Mouse (Mus musculus) liver (tissue): Measurements from ENCODE around the gene D430041D05Rik.

ENCODE experiments used
- DNase-seq: peaks from one replicate; pipeline ENCODE4 v3.0.0-alpha.2; 2020; ENCODE audit warnings: mixed read lengths

D430041D05Rik gene

DNA sequence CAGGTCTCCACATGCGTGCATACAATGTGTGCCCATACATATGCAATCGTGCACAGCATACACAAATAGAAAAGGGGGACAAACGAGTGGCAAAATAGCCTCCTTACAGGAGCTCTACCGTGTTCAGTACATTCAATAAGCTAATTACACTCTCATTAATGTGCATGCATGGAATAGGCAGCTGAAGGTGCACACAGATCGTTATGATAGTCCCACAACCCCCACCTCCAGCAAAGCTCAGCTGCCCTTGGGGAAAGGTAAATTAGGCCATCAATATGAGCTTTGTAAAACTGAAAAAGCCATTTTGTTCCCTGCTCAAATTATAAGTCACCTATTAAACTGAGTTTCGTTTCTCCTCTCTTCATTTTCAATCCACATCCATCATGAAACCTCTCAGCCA lies 75.0 kb downstream of the D430041D05Rik start:
- DNase-seq, result no peak

GRCm38 (mm10) chr2:104333952-104334351 lies 76.9 kb downstream of the D430041D05Rik start:
- DNase-seq, result no peak

DNA sequence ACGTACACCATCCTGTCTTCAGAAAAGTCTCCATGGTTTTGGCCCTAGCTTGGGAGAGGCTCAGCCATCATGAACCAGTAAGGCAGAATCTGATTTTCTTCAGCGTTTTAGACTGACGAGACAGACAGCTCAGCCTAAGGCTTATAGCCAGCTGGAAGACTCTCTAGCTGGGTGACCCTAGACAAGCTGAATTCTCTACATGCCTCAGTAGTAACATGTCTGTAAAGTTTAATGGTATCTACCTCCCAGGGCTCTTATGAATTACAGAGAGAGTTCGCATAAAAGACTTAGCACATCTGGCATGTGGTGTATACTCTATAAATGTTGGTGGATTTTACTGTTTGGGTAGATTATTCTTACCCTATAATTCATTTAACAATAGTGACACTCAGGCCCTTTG lies 78.1 kb downstream of the D430041D05Rik start:
- no peak for DNase-seq

- no peak for DNase-seq
These were observed 79.6 kb downstream of the D430041D05Rik start for GRCm38 (mm10) chr2:104331261-104331660.

GRCm38 (mm10) chr2:104327116-104327794 lies 83.6 kb downstream of the D430041D05Rik start:
- no peak for DNase-seq

DNA sequence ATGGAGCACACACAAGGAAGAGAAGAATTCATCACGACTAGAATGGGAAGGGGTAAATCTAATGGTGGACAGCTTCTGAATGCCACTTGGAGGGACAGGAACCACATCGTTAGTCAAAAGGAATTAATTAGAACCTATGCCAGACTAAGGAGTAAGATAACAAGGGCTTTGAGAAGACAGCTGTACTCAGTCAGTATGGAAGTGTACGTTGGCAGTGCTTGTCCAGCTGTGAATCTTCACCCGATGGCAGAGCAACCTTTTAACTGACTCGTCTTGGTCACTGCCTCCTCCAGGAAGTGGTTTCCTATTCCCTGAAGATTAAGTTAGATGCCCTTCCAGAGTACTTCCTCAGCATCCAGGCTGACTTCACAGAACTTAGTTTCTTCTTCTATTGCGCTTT lies 87.0 kb downstream of the D430041D05Rik start:
- no peak for DNase-seq

DNA sequence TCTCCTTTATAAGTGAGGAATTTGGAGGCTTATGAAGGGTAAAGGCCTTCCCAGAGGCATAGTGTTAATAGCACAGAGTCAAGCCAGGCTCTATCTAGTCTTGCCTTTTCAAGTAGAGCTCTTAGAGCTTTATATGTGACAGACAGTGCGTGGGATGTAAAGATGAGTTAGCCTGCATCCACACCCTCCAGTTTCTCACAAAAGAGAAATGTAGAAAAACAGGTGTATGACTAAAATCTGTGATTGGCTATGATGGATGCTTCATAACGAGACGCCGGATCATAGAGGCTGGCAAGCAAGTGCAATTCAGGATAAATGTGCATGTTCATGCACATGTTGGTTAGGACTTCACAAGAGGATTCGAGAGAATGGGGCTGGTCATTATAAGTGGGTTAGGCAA lies 87.5 kb downstream of the D430041D05Rik start:
- DNase-seq, result no peak

- no peak for DNase-seq
These were observed 90.7 kb downstream of the D430041D05Rik start for GRCm38 (mm10) chr2:104320061-104320624.

- DNase-seq, result no peak
These were observed 91.4 kb downstream of the D430041D05Rik start for GRCm38 (mm10) chr2:104319443-104319842.

- no peak for DNase-seq
These were observed 91.9 kb downstream of the D430041D05Rik start for GRCm38 (mm10) chr2:104318881-104319280.

GRCm38 (mm10) chr2:104318259-104318658 lies 92.6 kb downstream of the D430041D05Rik start:
- DNase-seq, result no peak

- DNase-seq, result no peak
These were observed 93.2 kb downstream of the D430041D05Rik start for GRCm38 (mm10) chr2:104317631-104318030.

DNA sequence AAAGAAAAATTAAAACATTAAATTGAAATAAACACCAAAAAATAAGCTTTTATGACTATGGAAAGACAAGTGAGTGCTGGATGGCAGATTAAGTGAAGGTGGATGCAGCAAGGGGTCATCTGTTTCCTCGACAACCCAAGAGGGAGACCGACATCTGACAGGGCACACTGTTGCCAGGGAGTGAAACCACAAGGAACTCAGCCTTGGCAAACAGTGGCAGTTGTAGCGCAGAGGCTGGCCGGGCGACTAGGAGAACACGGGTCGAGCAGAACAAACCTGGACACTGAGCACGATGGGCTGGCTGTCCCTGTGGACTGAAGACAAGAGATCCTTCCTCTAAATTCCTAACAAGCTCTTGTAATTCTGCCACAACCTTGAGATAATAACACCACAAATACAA lies 94.3 kb downstream of the D430041D05Rik start:
- no peak for DNase-seq

DNA sequence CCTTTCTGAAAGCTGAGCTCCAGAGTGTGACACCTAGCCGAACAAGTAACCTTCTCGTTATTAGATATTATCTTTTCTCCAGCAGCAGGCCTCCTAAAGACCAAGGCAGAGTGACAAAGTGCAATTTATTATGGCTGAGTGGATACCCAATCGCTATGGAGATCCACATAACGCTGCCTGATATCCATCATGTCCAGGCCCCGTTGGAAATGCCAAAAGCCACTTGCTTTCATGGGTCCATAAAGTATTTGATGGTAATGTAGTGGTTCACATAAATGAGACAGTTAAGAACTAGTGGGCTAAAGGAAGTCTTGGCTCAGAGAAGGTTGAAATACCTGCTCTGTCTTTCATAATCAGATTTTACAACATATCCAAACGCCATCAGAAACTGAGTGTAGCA lies 97.6 kb downstream of the D430041D05Rik start:
- DNase-seq, result no peak

- DNase-seq, result no peak
These were observed 103.7 kb downstream of the D430041D05Rik start for GRCm38 (mm10) chr2:104307102-104307501.

DNA sequence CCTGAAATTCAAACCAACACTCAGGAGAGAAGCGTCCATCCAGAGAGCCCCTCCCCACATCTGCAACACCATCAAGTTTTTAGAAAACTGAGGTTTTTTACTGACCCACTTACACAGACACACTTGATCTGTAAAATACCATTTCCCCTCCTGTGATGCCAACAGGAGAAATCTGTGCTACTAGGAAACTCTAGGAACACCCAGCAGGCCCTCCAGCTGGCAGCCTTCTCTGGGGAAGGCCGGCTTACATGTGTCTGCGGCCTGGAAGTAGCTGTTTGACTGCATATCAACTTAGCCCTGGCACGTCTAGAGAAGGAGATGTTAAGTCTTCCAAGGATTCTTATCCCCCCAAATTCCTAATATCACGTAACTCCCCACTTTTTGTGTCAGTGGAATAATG lies 105.1 kb downstream of the D430041D05Rik start:
- no peak for DNase-seq

DNA sequence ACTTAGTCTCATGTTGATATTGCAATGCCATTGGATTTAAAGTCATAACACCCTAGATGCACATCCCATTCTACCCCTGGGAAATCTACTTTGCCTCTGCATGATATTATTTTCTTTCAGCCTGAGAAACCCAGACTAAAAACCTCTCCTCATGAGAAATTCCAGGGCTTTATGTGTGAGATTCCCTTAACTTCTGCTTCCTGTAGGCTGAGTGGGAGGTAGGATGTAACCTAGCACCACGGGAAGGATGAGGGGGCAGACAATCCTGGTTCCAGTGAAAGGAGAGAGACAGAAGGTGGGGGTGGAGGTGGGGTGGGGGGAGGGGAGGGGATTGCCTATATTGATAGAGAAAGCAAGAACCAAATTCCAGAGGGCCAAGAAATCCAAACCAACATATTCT lies 110.9 kb downstream of the D430041D05Rik start:
- no peak for DNase-seq

GRCm38 (mm10) chr2:104299160-104299559 lies 111.7 kb downstream of the D430041D05Rik start:
- peak; percentile 78 for DNase-seq

DNA sequence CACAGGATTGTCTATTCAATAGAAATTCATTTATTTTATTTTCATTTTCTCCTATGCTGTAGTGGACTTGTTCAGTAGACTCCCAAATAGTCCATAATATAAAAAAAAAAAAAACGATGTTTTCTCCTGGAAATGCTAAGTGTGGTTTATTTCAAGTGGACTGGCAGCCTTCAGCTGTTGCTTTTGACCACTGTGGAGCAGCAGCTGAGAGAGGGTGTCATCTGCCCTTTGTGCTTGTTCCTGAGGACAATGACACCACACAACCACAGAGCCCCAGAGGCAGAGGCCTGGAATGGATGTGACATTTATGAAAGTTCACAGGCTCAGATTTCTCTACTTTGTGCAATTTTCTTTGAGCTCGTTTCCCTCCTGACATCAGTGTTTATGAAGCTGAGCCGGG lies 124.0 kb downstream of the D430041D05Rik start:
- no peak for DNase-seq

GRCm38 (mm10) chr2:104283401-104283955 lies 127.3 kb downstream of the D430041D05Rik start:
- no peak for DNase-seq

DNA sequence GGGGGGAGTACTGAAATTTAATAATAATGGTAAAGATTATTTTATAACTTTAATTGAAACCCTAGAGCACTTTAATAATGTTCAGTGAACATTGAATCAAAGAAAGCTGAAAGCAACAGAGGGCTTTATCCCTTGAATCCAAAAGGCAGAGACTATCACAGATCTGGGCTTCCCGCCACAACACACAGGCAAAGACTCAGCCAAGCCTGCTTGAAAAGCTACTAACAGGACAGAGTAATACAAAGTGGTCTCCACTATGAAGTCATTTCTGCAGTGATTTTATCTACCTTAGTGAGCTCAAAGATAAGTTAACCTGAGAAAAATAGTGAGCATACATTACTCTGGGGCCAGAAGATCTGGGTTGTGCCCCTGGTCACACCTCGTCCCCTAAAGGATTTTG lies 128.0 kb downstream of the D430041D05Rik start:
- no peak for DNase-seq

- DNase-seq, result no peak
These were observed 143.8 kb downstream of the D430041D05Rik start for GRCm38 (mm10) chr2:104267049-104267448.

DNA sequence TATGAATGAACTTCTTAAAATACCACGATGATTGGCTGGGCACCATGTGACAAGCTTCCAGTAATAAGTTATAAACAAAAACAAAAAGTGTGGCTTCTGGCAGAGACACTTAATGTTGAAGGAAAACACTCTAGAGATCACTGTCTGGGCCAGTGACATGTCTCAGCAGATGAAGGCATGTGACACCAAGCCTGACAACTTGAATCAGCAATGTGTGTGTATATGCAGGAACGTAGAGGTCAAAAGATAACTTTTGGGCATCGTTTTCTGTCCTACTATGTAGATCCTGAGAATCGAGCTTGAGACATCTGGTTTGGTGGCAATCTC lies 149.1 kb downstream of the D430041D05Rik start:
- no peak for DNase-seq

DNA sequence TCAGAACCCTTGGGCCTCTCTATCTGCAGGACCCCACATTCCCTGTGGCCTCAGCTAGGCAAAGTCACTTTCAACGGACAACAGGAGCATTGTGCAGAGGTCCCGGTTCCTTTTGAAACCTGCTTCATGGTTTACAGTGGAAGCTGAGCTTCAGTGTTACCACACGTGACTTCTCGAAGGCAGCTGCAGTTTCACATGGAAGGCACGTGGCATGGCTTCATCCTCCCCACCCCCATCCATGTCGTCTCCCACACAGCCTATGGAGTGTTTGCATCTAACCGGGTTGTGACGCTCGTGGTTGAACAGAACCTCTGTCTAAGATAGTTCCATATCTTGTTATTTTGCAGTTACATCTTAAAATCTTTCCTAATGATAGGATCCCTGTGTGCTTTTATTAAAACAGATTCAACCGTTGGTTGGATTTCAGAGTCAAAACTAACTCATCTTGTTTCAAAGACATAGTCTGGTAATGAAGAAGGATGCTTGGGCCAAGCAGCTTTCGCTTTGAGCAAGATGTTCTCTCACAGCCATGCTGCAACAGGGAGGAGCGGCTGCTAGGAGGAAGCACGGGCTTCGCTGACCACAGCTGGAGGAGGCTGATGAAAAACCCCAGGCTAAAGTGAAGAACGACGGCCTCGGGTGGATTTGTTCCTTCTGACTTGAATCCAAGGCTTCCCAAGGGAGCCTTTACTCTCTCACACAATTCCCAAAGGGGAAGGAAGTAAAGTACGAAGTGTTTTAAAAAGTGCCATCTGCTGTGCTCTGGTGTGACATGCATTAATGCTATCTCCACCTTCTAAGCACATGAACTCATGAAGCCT lies 149.7 kb downstream of the D430041D05Rik start:
- no peak for DNase-seq
